Mouse (Mus musculus): ENCODE data around the gene Col26a1. TPM values are rescaled to one million over a fixed set of nuclear protein-coding genes. Genes with fewer than 3 reads are reported as not detected.

Gene Col26a1
- polyA plus RNA-seq, 1 experiment from 2014 or later, result 13.3 TPM

DNA sequence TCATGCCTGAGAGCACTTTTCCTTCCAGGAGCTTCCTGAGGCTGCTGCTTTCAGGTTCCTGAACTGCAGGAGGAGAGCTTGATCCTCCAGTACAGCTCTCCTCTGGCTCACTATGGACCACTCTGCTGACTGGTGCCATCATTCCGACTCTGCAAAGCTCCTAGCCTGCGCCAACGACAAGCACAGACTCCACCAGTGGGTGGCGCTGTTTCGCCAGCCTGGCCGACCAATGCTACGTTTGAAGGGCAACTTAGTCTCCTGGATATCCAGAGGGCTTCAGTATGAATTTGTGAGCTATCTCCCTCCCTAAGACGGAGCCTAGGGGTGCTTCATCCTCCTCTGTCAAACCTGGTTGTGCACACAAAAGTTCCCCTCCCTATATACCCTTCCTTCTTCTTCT is 43.0 kb downstream of the Col26a1 start:
- H3K27ac ChIP-seq (ENCODE audit: low read depth, low read length), result no peak overlapping the region
- no peak overlapping the region for H3K4me3 ChIP-seq (ENCODE audit: low read depth, low read length)
- H3K9ac ChIP-seq (ENCODE audit: low read depth, low read length), result no peak overlapping the region
- 10% methylated on average over 8 of the region's 8 CpGs for WGBS (ENCODE audit: insufficient replicate concordance)
- H3K9me3 ChIP-seq (replicated peaks; ENCODE audit: control insufficient read depth, low read length), result no peaks in the 10 kb centered on the region
- H3K4me2 ChIP-seq, result no peak overlapping the region
- H3K36me3 ChIP-seq (ENCODE audit: control insufficient read depth, insufficient read depth, low read length), result peaks cover 3% of the 10 kb centered on the region
- H3K4me1 ChIP-seq (ENCODE audit: control insufficient read depth, insufficient read depth, low read length), result no peaks in the 10 kb centered on the region
- H3K27me3 ChIP-seq (ENCODE audit: control insufficient read depth, insufficient read depth, low read length), result no peaks in the 10 kb centered on the region
- no peak for ATAC-seq (replicated peaks; ENCODE audit: insufficient number of reproducible peaks, low FRiP score, low TSS enrichment)

- Histone ChIP-seq H3K36me3 (ENCODE audit: control insufficient read depth, insufficient read depth, low read length) (peaks cover 8% of the 10 kb centered on the region), H3K4me2 (no peak overlapping the region), H3K4me1 (ENCODE audit: control insufficient read depth, insufficient read depth, low read length) (no peaks in the 10 kb centered on the region), H3K9ac (ENCODE audit: low read depth, low read length) (no peak overlapping the region), H3K4me3 (ENCODE audit: low read depth, low read length) (no peak overlapping the region), H3K27me3 (ENCODE audit: control insufficient read depth, insufficient read depth, low read length) (no peaks in the 10 kb centered on the region), H3K27ac (ENCODE audit: low read depth, low read length) (no peak overlapping the region), H3K9me3 (replicated peaks; ENCODE audit: control insufficient read depth, low read length) (no peaks in the 10 kb centered on the region; the same call in 1 of the 2 replicates)
- 76% methylated on average over 3 of the region's 3 CpGs for WGBS (ENCODE audit: insufficient replicate concordance)
- ATAC-seq (replicated peaks; ENCODE audit: insufficient number of reproducible peaks, low FRiP score, low TSS enrichment), result no peak
These were observed 50.0 kb downstream of the Col26a1 start for GRCm38 (mm10) chr5:136833053-136833452.

DNA sequence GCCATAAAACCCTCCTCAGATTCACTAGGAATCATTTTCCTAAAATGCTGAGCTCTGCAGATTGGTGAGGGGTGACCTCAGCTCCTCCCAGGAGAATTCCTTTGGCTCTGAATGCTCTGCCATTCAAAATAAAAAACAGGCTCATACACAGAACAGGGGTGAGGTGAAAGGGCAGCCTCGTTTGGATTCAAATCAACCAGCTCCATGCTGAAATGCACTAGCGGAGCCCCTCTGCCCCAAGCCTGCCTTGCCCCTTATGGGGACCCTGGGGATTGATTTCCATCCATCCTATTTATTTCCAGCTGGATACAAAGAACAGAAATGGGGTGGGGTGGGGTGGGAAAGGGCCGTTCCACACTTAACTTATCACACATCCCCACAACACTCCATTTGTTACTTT is 52.9 kb downstream of the Col26a1 start:
- WGBS (ENCODE audit: insufficient replicate concordance), result 78% methylated on average over 3 of the region's 3 CpGs
- ATAC-seq (replicated peaks; ENCODE audit: insufficient number of reproducible peaks, low FRiP score, low TSS enrichment), result no peak
- H3K9ac ChIP-seq (ENCODE audit: low read depth, low read length), result no peak overlapping the region

DNA sequence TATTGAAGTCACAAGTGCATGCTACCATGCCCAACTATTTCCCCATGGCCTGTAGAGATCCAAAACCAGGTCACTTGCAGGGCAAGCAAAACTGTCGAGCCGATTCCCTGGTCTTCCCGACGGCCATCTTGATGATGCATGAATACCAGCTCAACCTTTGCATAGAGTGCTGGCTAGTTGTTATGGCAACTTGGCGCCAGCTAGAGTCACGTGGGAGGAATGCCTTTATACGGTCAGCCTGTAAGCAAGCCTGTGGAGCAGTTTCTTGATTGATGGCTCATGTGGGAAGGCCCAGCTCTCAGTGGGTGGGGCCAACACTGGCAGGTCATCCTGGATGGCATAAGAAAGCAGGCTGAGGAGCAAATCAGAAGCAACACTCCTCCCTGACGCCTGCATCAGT is 61.0 kb downstream of the Col26a1 start:
- WGBS (ENCODE audit: insufficient replicate concordance), result 80% methylated on average over 8 of the region's 8 CpGs
- no peak overlapping the region for H3K27ac ChIP-seq (ENCODE audit: low read depth, low read length)
- H3K9ac ChIP-seq (ENCODE audit: low read depth, low read length), result no peak overlapping the region
- H3K36me3 ChIP-seq (ENCODE audit: control insufficient read depth, insufficient read depth, low read length), result no peaks in the 10 kb centered on the region
- no peaks in the 10 kb centered on the region for H3K4me1 ChIP-seq (ENCODE audit: control insufficient read depth, insufficient read depth, low read length)
- ATAC-seq (replicated peaks; ENCODE audit: insufficient number of reproducible peaks, low FRiP score, low TSS enrichment), result no peak
- H3K27me3 ChIP-seq (ENCODE audit: control insufficient read depth, insufficient read depth, low read length), result no peaks in the 10 kb centered on the region
- no peak overlapping the region for H3K4me2 ChIP-seq
- peaks cover 6% of the 10 kb centered on the region; the same call in 1 of the 2 replicates for H3K9me3 ChIP-seq (replicated peaks; ENCODE audit: control insufficient read depth, low read length)
- H3K4me3 ChIP-seq (ENCODE audit: low read depth, low read length), result no peak overlapping the region

More for the DNA sequence above, 52.9 kb downstream of the Col26a1 start:
- Histone ChIP-seq H3K36me3 (ENCODE audit: control insufficient read depth, insufficient read depth, low read length) (peaks cover 8% of the 10 kb centered on the region), H3K4me3 (ENCODE audit: low read depth, low read length) (no peak overlapping the region), H3K4me2 (no peak overlapping the region), H3K4me1 (ENCODE audit: control insufficient read depth, insufficient read depth, low read length) (no peaks in the 10 kb centered on the region), H3K27ac (ENCODE audit: low read depth, low read length) (no peak overlapping the region), H3K9me3 (replicated peaks; ENCODE audit: control insufficient read depth, low read length) (no peaks in the 10 kb centered on the region; the same call in 1 of the 2 replicates), H3K27me3 (ENCODE audit: control insufficient read depth, insufficient read depth, low read length) (no peaks in the 10 kb centered on the region)

DNA sequence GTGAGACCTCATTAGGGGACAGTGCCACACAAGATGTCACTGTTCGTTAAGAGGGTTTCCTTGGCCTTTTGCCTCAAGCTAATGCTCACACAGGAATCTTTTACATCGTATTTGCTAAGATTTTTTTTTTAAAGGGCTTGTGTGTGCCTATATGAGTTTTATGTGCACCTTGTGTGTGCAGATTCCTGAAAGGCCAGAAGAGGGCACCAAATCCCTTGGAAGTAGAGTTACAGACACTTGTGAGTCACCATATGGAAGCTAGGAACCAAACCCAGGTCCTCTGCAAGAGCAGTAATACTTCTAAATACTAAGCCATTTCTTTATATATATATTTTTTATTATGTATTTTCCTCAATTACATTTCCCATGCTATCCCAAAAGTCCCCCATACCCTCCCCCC is 62.1 kb downstream of the Col26a1 start:
- no peaks in the 10 kb centered on the region for H3K36me3 ChIP-seq (ENCODE audit: control insufficient read depth, insufficient read depth, low read length)
- no peak overlapping the region for H3K27ac ChIP-seq (ENCODE audit: low read depth, low read length)
- no peaks in the 10 kb centered on the region for H3K4me1 ChIP-seq (ENCODE audit: control insufficient read depth, insufficient read depth, low read length)
- H3K27me3 ChIP-seq (ENCODE audit: control insufficient read depth, insufficient read depth, low read length), result no peaks in the 10 kb centered on the region
- no peak for ATAC-seq (replicated peaks; ENCODE audit: insufficient number of reproducible peaks, low FRiP score, low TSS enrichment)
- no peak overlapping the region for H3K4me2 ChIP-seq
- peaks cover 6% of the 10 kb centered on the region; the same call in 1 of the 2 replicates for H3K9me3 ChIP-seq (replicated peaks; ENCODE audit: control insufficient read depth, low read length)
- H3K4me3 ChIP-seq (ENCODE audit: low read depth, low read length), result no peak overlapping the region
- WGBS (ENCODE audit: insufficient replicate concordance), result 79% methylated on average over 2 of the region's 2 CpGs
- no peak overlapping the region for H3K9ac ChIP-seq (ENCODE audit: low read depth, low read length)

DNA sequence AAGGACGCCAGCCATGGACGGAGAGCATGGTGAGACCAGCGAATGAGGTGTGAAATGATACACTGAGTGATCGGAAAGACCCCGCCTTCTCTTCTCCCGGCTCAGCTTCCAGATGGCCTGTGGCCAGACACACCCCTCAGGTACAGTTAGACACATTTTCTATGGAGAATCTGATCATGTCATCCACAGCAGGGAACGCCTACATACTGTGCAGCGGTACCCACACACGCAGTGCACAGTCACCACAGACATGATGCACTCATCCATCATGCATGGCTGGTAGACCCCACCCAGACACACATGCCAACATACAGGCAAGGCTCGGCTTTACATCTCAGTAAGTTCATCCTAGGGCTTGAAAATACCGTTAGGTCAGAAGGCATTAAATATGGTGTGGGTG is 63.3 kb downstream of the Col26a1 start:
- Histone ChIP-seq H3K27ac (ENCODE audit: low read depth, low read length) (no peak overlapping the region), H3K4me3 (ENCODE audit: low read depth, low read length) (no peak overlapping the region), H3K9ac (ENCODE audit: low read depth, low read length) (no peak overlapping the region), H3K36me3 (ENCODE audit: control insufficient read depth, insufficient read depth, low read length) (no peaks in the 10 kb centered on the region), H3K27me3 (ENCODE audit: control insufficient read depth, insufficient read depth, low read length) (no peaks in the 10 kb centered on the region), H3K4me1 (ENCODE audit: control insufficient read depth, insufficient read depth, low read length) (no peaks in the 10 kb centered on the region), H3K4me2 (no peak overlapping the region), H3K9me3 (replicated peaks; ENCODE audit: control insufficient read depth, low read length) (peaks cover 6% of the 10 kb centered on the region; the same call in 1 of the 2 replicates)
- no peak for ATAC-seq (replicated peaks; ENCODE audit: insufficient number of reproducible peaks, low FRiP score, low TSS enrichment)
- 61% methylated on average over 11 of the region's 11 CpGs for WGBS (ENCODE audit: insufficient replicate concordance)

- H3K27ac ChIP-seq (ENCODE audit: low read depth, low read length), result no peak overlapping the region
- H3K4me1 ChIP-seq (ENCODE audit: control insufficient read depth, insufficient read depth, low read length), result peaks cover 5% of the 10 kb centered on the region; the same call in 1 of the 2 replicates
- 56% methylated on average over 30 of the region's 30 CpGs for WGBS (ENCODE audit: insufficient replicate concordance)
- no peaks in the 10 kb centered on the region for H3K36me3 ChIP-seq (ENCODE audit: control insufficient read depth, insufficient read depth, low read length)
- no peaks in the 10 kb centered on the region for H3K9me3 ChIP-seq (replicated peaks; ENCODE audit: control insufficient read depth, low read length)
- H3K9ac ChIP-seq (ENCODE audit: low read depth, low read length), result no peak overlapping the region
- no peak overlapping the region for H3K4me3 ChIP-seq (ENCODE audit: low read depth, low read length)
- H3K4me2 ChIP-seq, result peak overlapping the region; percentile 2; the same call in 1 of the 2 replicates
- H3K27me3 ChIP-seq (ENCODE audit: control insufficient read depth, insufficient read depth, low read length), result no peaks in the 10 kb centered on the region
- no peak for ATAC-seq (replicated peaks; ENCODE audit: insufficient number of reproducible peaks, low FRiP score, low TSS enrichment)
These were observed 72.3 kb downstream of the Col26a1 start for GRCm38 (mm10) chr5:136810539-136811374.

GRCm38 (mm10) chr5:136806379-136807056 is 76.5 kb downstream of the Col26a1 start:
- Histone ChIP-seq H3K36me3 (ENCODE audit: control insufficient read depth, insufficient read depth, low read length) (no peaks in the 10 kb centered on the region), H3K4me2 (no peak overlapping the region), H3K9me3 (replicated peaks; ENCODE audit: control insufficient read depth, low read length) (no peaks in the 10 kb centered on the region), H3K27me3 (ENCODE audit: control insufficient read depth, insufficient read depth, low read length) (no peaks in the 10 kb centered on the region), H3K4me3 (ENCODE audit: low read depth, low read length) (no peak overlapping the region), H3K27ac (ENCODE audit: low read depth, low read length) (no peak overlapping the region), H3K9ac (ENCODE audit: low read depth, low read length) (no peak overlapping the region), H3K4me1 (ENCODE audit: control insufficient read depth, insufficient read depth, low read length) (peaks cover 9% of the 10 kb centered on the region)
- ATAC-seq (replicated peaks; ENCODE audit: insufficient number of reproducible peaks, low FRiP score, low TSS enrichment), result no peak
- WGBS (ENCODE audit: insufficient replicate concordance), result 45% methylated on average over 16 of the region's 16 CpGs

Measured in heart, embryonic 11.5 days (tissue).